Mouse (Mus musculus) left cerebral cortex, postnatal 10 days (tissue): Measurements from ENCODE around the gene Rbpj. TPM values are rescaled to one million over a fixed set of nuclear protein-coding genes. Genes with fewer than 3 reads are reported as not detected.

ENCODE experiments used
- DNase-seq, 2 experiments: peaks; one replicate each; pipeline ENCODE4 v3.0.0; 2021 to 2022; ENCODE audit warnings: low spot score in 2 of 2, mixed read lengths in 1 of 2; ENCODE audit errors: extremely low spot score in 1 of 2
- intact Hi-C: fragments of 180-260 bp; cut with DNase I; formaldehyde crosslinking; loops from one replicate; pipeline ENCODE4 v1.15.1; 2025
- total RNA-seq, 2 experiments: library from RNA; stranded (reverse); gene quantifications; 2 replicates each; pipeline ENCODE4 v1.2.3; 2021

The Rbpj gene
- total RNA-seq, 2 experiments from 2014 or later: 23.3 to 24.6 TPM

GRCm38 (mm10) chr5:53678036-53678767, 212.2 kb downstream of the Rbpj start:
- no peak for DNase-seq
- intact Hi-C loops: no loop called here

- intact Hi-C loops: no loop called here
- peak in 1 of 2 experiments; percentile 25 for DNase-seq
Measured at GRCm38 (mm10) chr5:53679651-53680050, 213.7 kb downstream of the Rbpj start.

- intact Hi-C loops: no loop called here
- DNase-seq: no peak
Measured at GRCm38 (mm10) chr5:53683916-53684315, 218.0 kb downstream of the Rbpj start.

GRCm38 (mm10) chr5:53684417-53684816, 218.5 kb downstream of the Rbpj start:
- intact Hi-C loops: no loop called here
- no peak for DNase-seq

GRCm38 (mm10) chr5:53685623-53686022, 219.7 kb downstream of the Rbpj start:
- intact Hi-C loops: no loop called here
- no peak for DNase-seq

GRCm38 (mm10) chr5:53686379-53686778, 220.4 kb downstream of the Rbpj start:
- DNase-seq: no peak
- intact Hi-C loops: no loop called here

GRCm38 (mm10) chr5:53688326-53688725, 222.4 kb downstream of the Rbpj start:
- intact Hi-C loops: no loop called here
- no peak for DNase-seq

- intact Hi-C loops: no loop called here
- DNase-seq: no peak
Measured at GRCm38 (mm10) chr5:53691577-53691976, 225.6 kb downstream of the Rbpj start.

- DNase-seq: no peak
- intact Hi-C loops: no loop called here
Measured at GRCm38 (mm10) chr5:53692100-53692499, 226.1 kb downstream of the Rbpj start.

GRCm38 (mm10) chr5:53692662-53693061, 226.7 kb downstream of the Rbpj start:
- intact Hi-C loops: no loop called here
- DNase-seq: no peak

- intact Hi-C loops: no loop called here
- DNase-seq: no peak
Measured at GRCm38 (mm10) chr5:53696701-53697100, 230.7 kb downstream of the Rbpj start.

GRCm38 (mm10) chr5:53697794-53698193, 231.8 kb downstream of the Rbpj start:
- no peak for DNase-seq
- intact Hi-C loops: no loop called here

- intact Hi-C loops: no loop called here
- no peak for DNase-seq
Measured at GRCm38 (mm10) chr5:53702686-53703085, 236.7 kb downstream of the Rbpj start.

Other genes with a start within 250 kb of the Rbpj start
- 10 to 100 TPM; 26.9 to 30.5 TPM for gene Smim20, start 199.1 kb upstream of the Rbpj start, total RNA-seq
- under 1 TPM in 1 of 2 experiments, not detected in 1; 0.19 TPM for gene Cckar, start 241.6 kb downstream of the Rbpj start, total RNA-seq